Mouse (Mus musculus) urinary bladder, postnatal 4 days (tissue): ENCODE data around the gene Slc27a5.

Source experiments
- DNase-seq, 2 experiments: peaks; one replicate each; pipeline ENCODE4 v3.0.0; 2021 to 2022; ENCODE audit warnings: low spot score in 2 of 2

Slc27a5 gene

DNA sequence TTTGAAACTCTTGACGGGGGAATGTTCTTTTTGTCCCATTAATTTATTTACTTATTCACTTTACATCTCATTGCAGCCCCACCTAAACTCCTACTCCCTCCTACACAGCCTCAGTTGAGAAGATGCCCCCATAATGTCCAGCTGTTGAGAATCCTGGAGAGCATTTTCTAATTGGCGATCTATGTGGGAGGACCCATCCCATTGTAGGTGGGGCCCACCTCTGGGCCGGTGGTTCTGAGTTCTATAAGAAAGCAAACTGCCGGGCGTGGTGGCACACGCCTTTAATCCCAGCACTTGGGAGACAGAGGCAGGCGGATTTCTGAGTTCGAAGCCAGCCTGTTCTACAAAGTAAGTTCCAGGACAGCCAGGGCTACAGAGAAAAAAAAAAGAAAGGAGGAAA is 11.1 kb downstream of the Slc27a5 start:
- no peak for DNase-seq

DNA sequence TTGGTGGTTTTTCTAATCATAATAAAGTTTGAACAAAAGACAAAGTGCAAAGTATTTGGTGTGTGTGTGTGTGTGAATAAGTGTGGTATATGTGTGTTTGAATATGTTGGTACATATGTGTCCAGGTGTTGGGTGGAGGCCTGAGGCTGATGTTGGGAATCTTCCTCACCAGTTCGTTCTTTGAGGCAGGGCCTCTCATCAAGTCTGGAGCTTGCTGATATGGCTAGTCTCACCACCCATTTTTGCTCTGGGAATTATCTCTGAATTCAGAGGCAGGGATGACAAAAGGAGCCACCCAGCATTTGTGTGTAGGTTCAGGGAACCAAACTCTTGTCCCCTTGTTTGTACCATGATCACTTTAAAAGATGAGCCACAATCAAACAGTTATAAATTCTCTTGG is 12.3 kb downstream of the Slc27a5 start:
- no peak for DNase-seq

DNA sequence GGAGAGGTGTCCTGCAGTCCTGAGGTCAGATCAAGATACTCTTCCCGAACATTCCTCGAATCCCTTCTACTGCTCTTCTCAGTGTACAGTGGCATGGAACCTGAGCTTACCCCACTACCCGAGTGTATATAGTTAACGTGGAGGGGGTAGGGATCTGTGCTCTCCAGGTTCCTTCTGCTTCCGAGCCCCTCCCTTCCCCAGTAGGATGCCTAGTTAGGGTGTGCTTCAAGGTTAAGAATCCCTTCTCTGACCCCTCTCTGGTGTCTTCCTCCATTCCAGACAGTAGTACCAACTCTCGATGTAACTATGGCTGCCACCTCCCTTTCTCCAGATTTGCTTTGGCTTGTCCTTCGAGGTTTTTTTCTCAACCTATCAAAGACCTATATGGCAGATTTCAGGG is 17.7 kb downstream of the Slc27a5 start:
- DNase-seq = no peak

DNA sequence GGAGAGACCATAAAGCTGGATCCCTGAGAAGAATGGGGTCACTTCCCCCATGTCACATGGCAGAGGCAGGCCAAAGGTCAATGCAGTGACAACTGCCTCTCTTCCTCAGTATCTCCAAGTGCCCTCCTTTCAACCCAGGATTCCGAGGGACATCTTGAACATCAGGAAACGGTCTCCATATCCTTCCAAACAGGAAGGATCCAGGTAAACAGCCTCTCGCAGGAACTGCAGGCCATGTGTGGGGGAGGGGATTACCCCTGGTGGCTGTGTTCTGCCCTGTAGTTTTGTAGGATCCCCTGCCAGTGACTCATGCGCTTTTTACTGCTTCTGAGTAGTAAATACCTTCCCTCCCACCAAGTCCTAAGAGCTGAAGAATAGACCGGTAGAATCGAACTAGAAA is 18.2 kb downstream of the Slc27a5 start:
- no peak for DNase-seq

DNA sequence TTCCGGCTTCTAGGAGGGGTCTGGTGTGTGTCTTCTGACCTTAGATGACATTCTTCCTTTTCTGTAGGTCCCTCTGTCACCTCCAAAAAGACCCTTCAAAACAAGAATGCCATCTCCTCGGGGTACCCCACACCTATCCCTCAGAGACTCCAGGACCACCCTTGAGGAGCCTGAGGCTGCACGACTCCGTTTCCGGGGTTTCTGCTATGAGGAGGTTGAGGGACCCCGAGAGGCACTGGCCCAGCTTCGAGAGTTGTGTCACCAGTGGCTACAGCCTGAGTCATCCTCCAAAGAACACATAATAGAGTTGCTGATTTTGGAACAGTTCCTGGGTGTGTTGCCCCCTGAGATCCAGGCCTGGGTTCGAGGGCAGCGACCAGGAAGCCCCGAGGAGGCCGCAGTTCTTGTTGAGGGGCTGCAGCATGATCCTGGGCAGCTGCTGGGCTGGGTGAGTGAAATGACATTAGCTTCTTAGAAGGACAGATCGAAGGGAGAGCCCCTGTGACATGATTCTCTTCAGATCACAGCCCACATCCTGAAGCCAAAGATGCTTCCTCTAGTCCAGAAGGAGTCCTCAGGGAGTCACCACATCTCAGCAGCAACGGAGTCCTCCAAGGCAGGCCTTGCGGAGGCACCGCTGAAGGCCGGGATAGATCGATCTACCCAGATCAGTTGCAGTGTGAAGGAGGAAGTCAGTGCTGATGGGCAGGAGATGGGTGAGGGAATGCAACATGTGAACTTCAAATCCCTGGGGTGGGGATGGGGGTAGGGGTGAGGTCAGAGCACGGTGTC is 18.9 kb downstream of the Slc27a5 start:
- DNase-seq = no peak

DNA sequence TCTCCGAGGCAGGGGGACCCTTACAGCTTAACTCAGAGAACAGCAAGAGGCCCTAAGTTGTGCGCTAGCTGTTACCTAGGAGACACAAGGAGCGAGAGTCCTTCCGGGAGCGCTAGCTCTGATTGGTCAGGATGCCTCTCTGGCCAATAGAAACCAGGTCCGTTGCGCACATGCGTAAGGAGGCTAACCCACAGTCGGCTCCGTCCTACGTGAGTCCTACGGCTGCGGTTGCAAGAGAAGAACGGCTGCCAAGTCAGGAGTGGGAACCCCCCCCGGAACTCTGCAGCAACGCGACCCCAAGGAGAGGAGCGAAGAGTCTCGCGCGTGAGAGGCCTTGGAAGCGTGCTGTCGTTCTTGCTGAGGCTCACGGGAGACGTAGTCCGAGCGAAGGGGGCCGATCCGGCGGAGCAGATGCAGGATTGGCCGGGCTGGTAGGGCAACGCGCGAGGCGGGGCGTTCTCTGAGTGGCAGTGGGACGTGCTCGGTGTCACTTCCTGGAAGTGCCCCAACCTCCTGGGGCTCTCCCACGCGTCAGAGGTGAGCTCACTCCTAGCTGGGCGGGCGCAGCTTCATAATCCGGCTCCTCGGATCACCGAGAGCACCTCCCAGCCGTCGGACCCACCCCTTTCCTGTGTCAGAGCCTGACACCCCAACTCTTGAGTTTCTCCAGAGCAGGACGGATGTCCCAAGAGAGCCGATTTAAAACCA is 20.2 kb downstream of the Slc27a5 start, which contains the start of gene Zfp446:
TSS of gene Zfp446 (plus strand) at position 167 of the 708 bp plus-strand sequence.
- DNase-seq = peak; percentile 97 to 99

DNA sequence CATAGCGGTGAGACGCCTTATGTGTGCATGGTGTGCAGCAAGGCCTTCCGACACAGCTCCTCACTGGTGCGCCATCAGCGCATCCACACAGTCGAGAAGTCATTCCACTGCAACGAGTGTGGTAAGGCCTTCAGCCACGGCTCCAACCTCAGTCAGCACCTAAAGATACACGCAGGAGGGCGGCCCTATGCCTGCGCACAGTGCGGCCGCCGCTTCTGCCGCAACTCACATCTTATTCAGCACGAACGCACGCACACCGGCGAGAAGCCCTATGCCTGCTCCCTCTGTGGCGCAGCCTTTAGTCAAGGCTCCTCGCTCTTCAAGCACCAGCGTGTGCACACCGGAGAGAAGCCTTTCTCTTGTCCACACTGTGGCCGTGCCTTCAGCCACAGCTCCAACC is 27.1 kb downstream of the Slc27a5 start:
- no peak for DNase-seq

DNA sequence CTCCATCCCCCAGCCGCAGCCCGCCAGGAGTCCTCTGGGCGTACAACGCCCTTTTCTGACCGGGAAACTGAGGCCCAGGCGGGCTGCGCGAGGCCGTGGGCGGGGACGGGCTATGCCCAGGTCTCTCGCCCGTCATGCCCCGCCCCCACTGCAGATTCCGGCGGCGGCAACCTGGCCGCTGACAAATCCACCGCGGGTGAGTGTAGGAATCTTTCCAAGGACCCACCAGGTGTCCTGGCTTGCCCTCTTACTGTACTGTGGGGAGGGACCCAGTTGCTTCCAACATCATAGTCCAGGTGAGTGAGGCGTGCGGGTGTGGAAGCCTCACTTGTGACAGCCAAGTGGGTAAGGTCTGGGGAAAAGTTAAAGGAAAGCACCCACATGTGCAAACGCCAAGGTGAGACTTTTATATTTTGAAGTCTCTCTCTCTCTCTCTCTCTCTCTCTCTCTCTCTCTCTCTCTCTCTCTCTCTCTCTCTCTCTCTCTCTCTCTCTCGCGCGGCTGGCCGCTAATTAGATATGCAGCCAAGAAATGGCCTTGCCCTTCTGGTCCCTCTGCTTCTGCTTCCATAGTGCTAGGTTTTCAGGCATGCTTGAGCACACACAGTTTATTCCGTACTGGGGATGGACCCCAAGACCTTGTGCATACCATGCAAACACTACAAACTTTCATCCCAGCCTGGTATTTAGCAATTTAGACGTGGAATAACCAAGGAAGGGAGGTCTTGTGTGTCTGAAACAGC is 31.7 kb downstream of the Slc27a5 start:
- DNase-seq = peak in 1 of 2 experiments; percentile 35

DNA sequence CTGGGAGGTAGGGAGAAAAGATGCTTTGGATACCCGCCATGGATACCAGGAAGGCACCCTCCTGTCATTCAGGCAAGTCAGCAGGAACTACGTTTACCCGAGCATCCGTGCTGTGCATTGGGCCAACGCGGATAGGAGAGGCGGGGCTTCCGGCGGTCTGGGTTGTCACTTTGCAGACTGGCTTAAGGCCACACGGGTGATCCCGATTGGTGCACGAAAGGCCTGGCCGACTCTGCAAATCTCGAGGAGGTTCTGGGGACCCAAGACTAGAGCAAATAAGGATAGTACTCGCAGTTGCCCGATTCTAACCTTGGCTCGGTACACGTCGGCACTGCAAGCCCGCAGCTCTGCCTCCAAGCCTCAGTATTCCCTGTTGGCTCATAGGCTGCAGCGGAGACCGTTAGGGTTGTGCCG is 32.3 kb downstream of the Slc27a5 start, which contains the start of gene Zfp324:
TSS of gene Zfp324 (plus strand) at position 161 of the 414 bp plus-strand sequence.
- DNase-seq = peak; percentile 84 to 90

DNA sequence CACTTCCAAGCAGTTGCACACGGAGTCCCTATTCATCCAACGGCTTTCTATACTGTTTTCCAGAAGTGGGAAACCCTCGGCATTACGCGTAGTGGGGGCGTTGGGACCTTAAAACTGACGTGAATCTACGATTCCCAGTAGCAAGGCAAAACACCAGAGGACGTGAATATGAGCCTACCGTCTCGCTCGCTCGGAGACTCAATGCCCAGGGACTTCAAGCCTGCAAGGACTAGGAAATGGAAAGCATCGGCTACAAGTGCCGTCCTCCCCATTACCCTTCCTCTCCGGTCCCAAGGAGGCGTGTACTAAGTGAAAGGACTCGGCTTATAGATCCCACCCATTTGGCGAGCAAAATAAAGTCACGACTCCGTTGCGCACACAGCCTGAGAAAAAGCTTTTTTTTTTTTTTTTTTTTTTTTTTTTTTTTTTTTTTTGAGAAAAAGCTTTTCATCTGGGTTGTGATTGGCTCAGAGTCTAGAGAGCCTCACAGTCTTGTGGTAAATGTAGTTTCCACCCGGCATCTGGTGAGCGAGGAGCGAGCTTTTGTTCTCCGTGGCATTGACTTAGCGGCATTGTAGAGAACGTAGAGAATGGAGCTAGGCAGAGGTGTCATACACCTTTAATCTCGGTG is 36.4 kb downstream of the Slc27a5 start:
- no peak for DNase-seq

DNA sequence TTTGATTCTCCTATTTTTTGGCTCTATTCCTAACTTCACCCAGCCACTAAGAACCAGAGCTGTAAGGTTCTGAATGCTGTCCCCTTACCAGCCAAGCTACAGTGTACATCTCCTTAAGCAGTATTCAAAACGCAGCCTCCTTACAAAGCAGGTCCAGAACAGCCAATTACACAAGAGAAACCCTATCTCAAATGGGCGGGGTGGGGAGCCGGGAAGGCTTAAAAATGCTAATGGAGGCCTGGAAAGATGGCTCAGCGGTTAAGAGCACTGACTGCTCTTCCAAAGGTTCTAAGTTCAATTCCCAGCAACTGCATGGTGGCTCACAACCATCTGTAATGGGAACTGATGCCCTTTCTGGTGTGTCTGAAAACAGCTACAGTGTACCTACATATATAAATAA is 38.3 kb downstream of the Slc27a5 start:
- DNase-seq = no peak

DNA sequence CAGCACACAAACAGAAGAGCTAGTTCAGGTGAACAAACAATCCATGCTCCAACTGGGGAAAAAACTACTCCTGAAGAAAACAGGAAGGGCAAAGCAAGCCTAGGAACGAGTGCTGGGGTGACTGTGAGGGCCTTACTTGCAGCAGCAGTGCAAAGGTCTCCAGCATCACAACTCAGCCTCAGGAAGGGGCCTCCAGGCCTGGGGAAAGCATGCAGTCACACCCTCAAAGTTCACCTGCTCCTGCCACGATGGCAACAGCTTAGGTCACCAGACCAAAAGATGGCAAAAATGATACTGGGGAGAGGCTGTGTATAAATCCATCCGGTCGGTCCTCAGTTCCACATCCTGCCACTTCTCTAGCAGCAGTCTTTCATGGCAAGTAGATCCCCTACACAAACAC is 39.0 kb downstream of the Slc27a5 start:
- DNase-seq = no peak

DNA sequence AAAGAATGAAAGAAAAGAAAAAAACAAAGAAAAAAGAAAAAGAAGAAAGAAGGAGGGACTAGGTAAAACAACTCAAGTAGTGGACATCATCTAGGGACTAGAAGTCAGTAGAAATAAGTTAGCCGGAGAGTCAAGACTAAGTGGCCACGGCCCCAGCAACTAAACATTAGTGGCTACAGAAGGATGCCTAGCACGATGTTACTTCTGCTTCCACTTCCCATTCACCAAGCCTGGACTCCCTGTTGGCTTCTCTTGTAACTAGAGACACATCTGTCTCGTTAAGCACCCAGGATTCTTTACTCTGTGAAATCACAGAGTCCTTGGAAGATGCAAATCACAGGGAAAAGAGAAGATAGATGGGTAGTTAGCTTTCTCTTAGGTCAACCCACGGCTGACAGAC is 40.5 kb downstream of the Slc27a5 start:
- no peak for DNase-seq

DNA sequence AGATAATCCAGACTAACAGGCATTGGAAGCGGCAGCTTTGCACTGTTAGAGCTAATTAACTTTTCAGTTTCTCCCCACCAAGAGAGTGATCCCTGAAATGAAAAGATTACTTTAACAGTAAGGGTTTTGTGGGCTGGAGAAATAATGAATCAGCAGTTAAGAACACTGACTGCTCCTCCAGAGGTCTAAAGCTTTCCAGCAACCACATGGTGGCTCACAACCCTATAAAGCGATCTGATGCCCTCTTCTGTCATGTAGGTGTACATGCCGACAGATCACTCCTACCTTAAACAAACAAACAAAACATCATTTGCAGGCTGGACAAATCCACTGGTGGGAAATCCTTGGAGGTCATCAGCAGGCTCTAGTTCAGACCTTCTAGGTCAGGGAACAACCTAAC is 43.1 kb downstream of the Slc27a5 start:
- no peak for DNase-seq

DNA sequence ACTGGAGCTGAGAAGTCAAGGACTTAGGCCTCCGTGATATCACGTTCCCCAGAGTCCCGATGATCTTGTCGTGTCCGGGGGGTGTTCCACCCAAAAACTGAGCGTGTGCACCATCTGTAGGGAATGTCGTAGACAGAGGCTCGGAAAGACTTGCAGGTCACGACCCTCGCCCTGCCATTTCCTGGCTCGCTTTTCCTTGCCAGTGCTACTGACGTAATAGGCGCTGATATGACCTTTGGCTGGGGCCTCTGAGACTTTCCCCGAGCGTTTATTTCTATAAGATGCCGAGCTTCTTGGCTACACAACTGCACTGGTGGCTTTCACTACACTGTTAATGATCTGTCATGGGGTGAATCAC is 48.1 kb downstream of the Slc27a5 start:
- no peak for DNase-seq

DNA sequence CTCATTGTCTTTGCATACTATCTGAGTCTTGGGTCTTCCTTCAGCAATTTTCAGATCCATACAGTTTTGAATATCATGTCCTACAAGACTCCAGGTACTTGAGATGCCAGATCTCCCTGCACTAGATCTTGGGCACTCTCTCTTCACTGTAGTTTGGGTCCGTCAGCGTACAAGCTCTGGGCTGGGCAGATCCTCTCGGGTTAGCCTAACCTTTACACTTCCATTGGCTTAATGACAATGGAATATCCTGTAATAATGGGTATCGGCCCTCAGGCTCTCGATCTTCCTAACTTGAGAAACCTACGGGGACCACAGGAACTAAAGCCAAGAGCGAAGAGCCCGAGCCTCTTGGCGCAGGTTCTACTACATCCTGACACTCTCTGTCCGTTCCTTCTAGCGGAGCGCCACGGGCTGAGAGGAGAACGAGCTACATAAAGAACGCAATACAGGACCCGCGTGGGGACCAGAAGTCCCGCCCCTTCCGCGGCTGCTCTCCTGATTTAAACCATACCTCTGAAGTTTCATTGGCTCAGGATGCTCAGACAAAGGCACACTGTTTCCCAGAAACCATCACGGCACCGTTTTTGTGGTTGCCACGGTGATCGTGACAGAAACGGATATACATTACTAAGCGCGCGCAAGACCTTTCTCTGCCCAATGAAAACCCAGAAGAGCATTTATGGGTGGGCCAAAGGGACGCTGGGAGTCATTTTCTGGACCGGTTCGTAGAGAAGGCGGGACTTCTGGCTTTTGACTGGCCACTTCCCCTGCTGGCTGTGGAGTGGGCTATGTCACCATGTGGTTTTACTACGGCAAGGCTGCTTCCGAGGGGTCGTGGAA is 48.7 kb downstream of the Slc27a5 start:
- DNase-seq = peak; percentile 88 to 90

DNA sequence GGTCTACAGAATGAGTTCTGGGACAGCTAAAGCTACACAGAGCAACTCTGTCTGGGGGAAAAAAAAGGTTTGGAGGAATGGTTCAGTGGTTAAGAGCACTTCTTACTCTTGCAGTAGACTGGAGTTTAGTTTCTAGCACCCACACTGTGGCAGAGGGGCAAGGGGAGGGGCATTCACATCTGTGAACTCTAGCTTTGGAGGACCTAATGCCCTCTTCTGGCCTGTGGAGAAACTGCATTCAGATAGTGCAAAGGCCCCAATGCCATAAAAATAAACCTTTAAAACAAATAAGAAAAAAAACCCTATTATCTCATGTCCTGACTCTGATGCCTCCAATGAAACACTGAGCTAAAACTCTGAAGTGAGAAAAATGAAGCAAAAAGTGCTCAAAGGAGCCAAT is 54.5 kb downstream of the Slc27a5 start:
- DNase-seq = no peak

DNA sequence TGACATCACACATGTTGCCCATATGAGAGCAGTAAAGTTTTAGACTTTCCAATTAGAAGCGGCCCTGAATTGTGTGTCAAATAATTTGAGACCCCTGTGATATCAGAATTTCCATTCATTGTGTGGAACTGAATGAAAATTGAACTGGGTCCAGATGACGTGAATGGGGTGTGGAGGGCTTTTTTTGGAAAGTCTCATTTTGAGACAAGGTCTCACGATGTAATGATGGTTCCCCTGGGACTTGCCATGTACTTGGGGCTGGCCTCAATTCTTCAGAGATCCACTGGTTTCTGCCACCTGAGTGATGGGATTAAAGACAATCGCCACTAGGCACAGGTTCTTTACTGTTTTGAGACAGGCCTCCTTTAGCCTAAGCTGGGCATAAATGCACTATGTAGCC is 57.4 kb downstream of the Slc27a5 start:
- no peak for DNase-seq
